Mouse (Mus musculus): ENCODE measurements around the gene Msn. TPM values are rescaled to one million over a fixed set of nuclear protein-coding genes. Genes with fewer than 3 reads are reported as not detected.

Gene Msn
- polyA plus RNA-seq, 1 experiment: 127 TPM

DNA sequence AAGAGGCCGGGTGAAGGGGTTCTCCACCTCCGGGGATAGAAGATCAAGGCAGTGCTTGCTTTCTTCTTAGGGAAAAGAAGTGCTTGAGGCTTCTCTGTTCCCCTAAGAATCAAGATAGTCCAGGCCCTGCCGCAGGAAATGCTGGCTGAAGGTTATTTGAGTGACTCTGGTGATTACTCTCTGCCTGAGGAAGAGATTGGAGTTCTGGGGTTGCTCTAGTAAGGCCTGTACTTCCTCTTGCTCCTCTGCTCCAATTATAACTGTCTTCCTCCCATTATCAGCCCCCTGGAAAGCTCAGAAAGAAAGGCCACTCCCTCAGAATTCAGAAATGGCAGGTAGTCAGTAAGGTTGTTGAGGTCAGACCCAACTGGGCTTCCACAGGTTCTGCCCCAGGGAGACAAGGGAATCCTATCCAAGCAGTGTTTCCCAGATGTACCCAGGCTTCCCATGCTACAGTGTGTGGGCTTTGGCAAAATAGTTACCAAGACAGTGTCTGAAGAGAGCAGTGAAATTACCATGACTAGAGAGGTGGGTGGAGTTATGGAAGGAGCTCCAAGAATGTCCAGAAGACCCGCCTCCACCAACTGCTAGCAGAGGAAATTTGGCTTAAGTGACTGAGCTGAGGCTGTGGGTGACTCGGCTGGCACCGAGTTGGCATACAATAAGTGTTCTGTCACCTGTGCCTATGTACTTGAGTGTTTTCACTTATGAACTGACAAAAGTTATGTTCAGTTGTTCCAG lies 39.2 kb downstream of the Msn start:
- Histone ChIP-seq H3K4me3 (ENCODE audit: low read depth, low read length) (no peak overlapping the region), H3K36me3 (ENCODE audit: control insufficient read depth, insufficient read depth, low read length, poor library complexity, severe bottlenecking) (no peaks in the 10 kb centered on the region; the same call in 1 of the 2 replicates), H3K9ac (ENCODE audit: low read depth, poor library complexity, severe bottlenecking) (no peak overlapping the region), H3K9me3 (replicated peaks; ENCODE audit: control insufficient read depth, insufficient read depth, low read length, poor library complexity, severe bottlenecking) (no peaks in the 10 kb centered on the region), H3K4me1 (ENCODE audit: control insufficient read depth, insufficient read depth, low read length) (peaks cover 2% of the 10 kb centered on the region), H3K27ac (ENCODE audit: insufficient read depth, low read length) (peak overlapping the region; percentile 72), H3K27me3 (ENCODE audit: control insufficient read depth, insufficient read depth, low read length, poor library complexity, severe bottlenecking) (no peaks in the 10 kb centered on the region)
- TF ChIP-seq CTCF (IDR thresholded peaks at IDR 0.05; ENCODE audit: low read depth, low read length) (no peak), POLR2A (IDR thresholded peaks at IDR 0.05; ENCODE audit: insufficient read depth, low read length) (no peak), EP300 (IDR thresholded peaks at IDR 0.05; ENCODE audit: insufficient read depth, low read depth, low read length) (no peak)

DNA sequence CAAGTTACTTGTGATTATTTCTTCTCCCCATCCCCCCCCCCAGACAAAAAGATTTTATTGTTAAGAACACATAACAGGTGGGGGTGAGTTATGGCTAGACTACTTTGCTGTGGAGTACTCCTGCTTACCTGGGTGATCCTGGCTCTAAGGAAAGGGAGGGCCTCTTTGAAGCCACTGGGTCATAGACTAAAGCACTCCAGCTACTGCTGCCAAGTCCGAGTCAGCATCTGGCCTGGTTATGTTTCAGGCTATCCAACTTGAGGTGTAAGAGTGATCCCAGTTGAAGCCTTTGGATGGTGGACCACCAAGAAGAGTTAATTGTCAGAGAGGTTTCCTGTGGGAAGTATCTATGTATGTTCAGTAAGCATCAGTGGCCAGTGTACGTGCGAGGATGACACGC lies 39.7 kb downstream of the Msn start:
- no peaks in the 10 kb centered on the region for H3K4me1 ChIP-seq (ENCODE audit: control insufficient read depth, insufficient read depth, low read length)
- no peak overlapping the region for H3K27ac ChIP-seq (ENCODE audit: insufficient read depth, low read length)
- TF ChIP-seq CTCF (IDR thresholded peaks at IDR 0.05; ENCODE audit: low read depth, low read length) (no peak), EP300 (IDR thresholded peaks at IDR 0.05; ENCODE audit: insufficient read depth, low read depth, low read length) (no peak), POLR2A (IDR thresholded peaks at IDR 0.05; ENCODE audit: insufficient read depth, low read length) (no peak)
- H3K4me3 ChIP-seq (ENCODE audit: low read depth, low read length): no peak overlapping the region
- H3K9ac ChIP-seq (ENCODE audit: low read depth, poor library complexity, severe bottlenecking): no peak overlapping the region
- H3K27me3 ChIP-seq (ENCODE audit: control insufficient read depth, insufficient read depth, low read length, poor library complexity, severe bottlenecking): no peaks in the 10 kb centered on the region
- H3K36me3 ChIP-seq (ENCODE audit: control insufficient read depth, insufficient read depth, low read length, poor library complexity, severe bottlenecking): no peaks in the 10 kb centered on the region; the same call in 1 of the 2 replicates
- H3K9me3 ChIP-seq (replicated peaks; ENCODE audit: control insufficient read depth, insufficient read depth, low read length, poor library complexity, severe bottlenecking): no peaks in the 10 kb centered on the region

DNA sequence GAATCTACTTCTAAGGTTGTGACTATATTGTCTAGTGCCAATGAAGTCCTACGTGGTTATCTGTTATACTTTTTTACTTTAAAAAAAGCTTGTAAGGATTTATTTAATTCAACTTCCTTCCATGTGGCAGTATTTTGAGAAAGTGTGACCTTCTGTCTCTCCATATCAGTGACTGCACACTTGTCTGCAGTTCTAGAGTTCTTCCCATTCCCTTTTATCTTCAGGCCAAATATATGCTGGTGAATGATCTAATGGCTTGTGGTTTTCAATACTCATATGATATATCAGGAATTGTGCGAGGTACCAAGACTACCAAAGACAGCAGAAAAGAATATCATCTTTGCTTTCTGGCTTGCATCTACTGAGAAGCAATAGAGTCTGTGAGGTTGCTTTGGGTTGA lies 43.4 kb downstream of the Msn start:
- TF ChIP-seq POLR2A (IDR thresholded peaks at IDR 0.05; ENCODE audit: insufficient read depth, low read length): no peak
- TF ChIP-seq EP300 (IDR thresholded peaks at IDR 0.05; ENCODE audit: insufficient read depth, low read depth, low read length): no peak

DNA sequence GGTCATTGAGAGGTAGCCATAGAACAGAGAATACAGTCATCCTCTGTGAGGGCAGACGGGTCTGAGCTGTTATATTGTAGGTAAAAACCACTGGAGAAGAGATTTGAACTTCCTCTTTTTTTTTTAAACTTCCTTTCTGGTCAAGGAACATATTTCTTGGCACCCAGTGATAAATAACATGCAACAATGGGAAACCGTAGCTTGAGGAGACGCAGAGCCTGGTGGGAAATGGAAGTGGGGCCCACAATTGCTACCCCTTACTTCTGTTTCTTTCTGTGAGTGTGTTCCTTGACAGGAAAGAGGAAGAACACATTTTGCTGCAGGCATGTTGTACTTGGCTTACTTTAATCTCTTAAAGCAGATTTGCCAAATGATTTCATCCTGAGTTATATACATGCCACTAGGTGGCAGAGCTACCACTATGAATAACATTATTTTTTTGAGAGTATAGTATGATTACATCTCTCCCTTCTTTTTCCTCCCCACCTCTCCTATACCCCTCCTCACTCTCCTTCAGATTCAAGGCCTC lies 49.2 kb downstream of the Msn start:
- Histone ChIP-seq H3K36me3 (ENCODE audit: control insufficient read depth, insufficient read depth, low read length, poor library complexity, severe bottlenecking) (no peaks in the 10 kb centered on the region), H3K9ac (ENCODE audit: low read depth, poor library complexity, severe bottlenecking) (no peak overlapping the region), H3K4me3 (ENCODE audit: low read depth, low read length) (no peak overlapping the region), H3K27me3 (ENCODE audit: control insufficient read depth, insufficient read depth, low read length, poor library complexity, severe bottlenecking) (no peaks in the 10 kb centered on the region), H3K9me3 (replicated peaks; ENCODE audit: control insufficient read depth, insufficient read depth, low read length, poor library complexity, severe bottlenecking) (no peaks in the 10 kb centered on the region), H3K4me1 (ENCODE audit: control insufficient read depth, insufficient read depth, low read length) (no peaks in the 10 kb centered on the region), H3K27ac (ENCODE audit: insufficient read depth, low read length) (no peak overlapping the region)
- no peak for TF ChIP-seq EP300 (IDR thresholded peaks at IDR 0.05; ENCODE audit: insufficient read depth, low read depth, low read length)
- TF ChIP-seq CTCF (IDR thresholded peaks at IDR 0.05; ENCODE audit: low read depth, low read length): no peak
- TF ChIP-seq POLR2A (IDR thresholded peaks at IDR 0.05; ENCODE audit: insufficient read depth, low read length): no peak

More for the DNA sequence above, 43.4 kb downstream of the Msn start:
- Histone ChIP-seq H3K27me3 (ENCODE audit: control insufficient read depth, insufficient read depth, low read length, poor library complexity, severe bottlenecking) (no peaks in the 10 kb centered on the region), H3K9ac (ENCODE audit: low read depth, poor library complexity, severe bottlenecking) (no peak overlapping the region), H3K4me1 (ENCODE audit: control insufficient read depth, insufficient read depth, low read length) (no peaks in the 10 kb centered on the region), H3K4me3 (ENCODE audit: low read depth, low read length) (no peak overlapping the region), H3K36me3 (ENCODE audit: control insufficient read depth, insufficient read depth, low read length, poor library complexity, severe bottlenecking) (no peaks in the 10 kb centered on the region), H3K27ac (ENCODE audit: insufficient read depth, low read length) (no peak overlapping the region), H3K9me3 (replicated peaks; ENCODE audit: control insufficient read depth, insufficient read depth, low read length, poor library complexity, severe bottlenecking) (no peaks in the 10 kb centered on the region)

- TF ChIP-seq EP300 (IDR thresholded peaks at IDR 0.05; ENCODE audit: insufficient read depth, low read depth, low read length) (no peak), CTCF (IDR thresholded peaks at IDR 0.05; ENCODE audit: low read depth, low read length) (no peak), POLR2A (IDR thresholded peaks at IDR 0.05; ENCODE audit: insufficient read depth, low read length) (no peak)
- Histone ChIP-seq H3K36me3 (ENCODE audit: control insufficient read depth, insufficient read depth, low read length, poor library complexity, severe bottlenecking) (no peaks in the 10 kb centered on the region), H3K4me3 (ENCODE audit: low read depth, low read length) (no peak overlapping the region), H3K27ac (ENCODE audit: insufficient read depth, low read length) (no peak overlapping the region), H3K27me3 (ENCODE audit: control insufficient read depth, insufficient read depth, low read length, poor library complexity, severe bottlenecking) (no peaks in the 10 kb centered on the region), H3K4me1 (ENCODE audit: control insufficient read depth, insufficient read depth, low read length) (no peaks in the 10 kb centered on the region), H3K9me3 (replicated peaks; ENCODE audit: control insufficient read depth, insufficient read depth, low read length, poor library complexity, severe bottlenecking) (no peaks in the 10 kb centered on the region), H3K9ac (ENCODE audit: low read depth, poor library complexity, severe bottlenecking) (no peak overlapping the region)
Measured at GRCm38 (mm10) chrX:96148217-96148616, 52.4 kb downstream of the Msn start.

DNA sequence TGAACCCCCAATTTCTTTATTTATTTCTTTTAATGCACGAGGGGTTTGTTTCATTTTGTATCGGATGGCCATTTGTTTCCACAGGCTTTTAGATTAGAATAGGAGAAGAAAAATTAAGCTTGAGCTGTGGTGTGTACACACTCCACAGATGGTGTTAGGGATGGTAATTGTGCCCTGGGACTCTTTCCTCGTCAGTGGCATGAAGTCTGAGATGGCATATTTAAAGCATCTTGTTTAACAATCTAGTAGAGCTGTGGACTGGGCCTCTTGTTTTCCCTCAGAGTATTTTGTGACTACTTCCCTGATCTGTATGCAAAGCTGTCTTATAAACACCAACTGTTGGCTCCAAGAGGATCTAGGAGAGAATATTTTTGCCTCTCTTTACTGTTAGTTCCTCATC lies 57.5 kb downstream of the Msn start:
- no peak overlapping the region for H3K9ac ChIP-seq (ENCODE audit: low read depth, poor library complexity, severe bottlenecking)
- H3K9me3 ChIP-seq (replicated peaks; ENCODE audit: control insufficient read depth, insufficient read depth, low read length, poor library complexity, severe bottlenecking): no peaks in the 10 kb centered on the region
- no peaks in the 10 kb centered on the region for H3K36me3 ChIP-seq (ENCODE audit: control insufficient read depth, insufficient read depth, low read length, poor library complexity, severe bottlenecking)
- no peak overlapping the region for H3K4me3 ChIP-seq (ENCODE audit: low read depth, low read length)
- H3K27ac ChIP-seq (ENCODE audit: insufficient read depth, low read length): no peak overlapping the region
- no peaks in the 10 kb centered on the region for H3K4me1 ChIP-seq (ENCODE audit: control insufficient read depth, insufficient read depth, low read length)
- TF ChIP-seq EP300 (IDR thresholded peaks at IDR 0.05; ENCODE audit: insufficient read depth, low read depth, low read length) (no peak), CTCF (IDR thresholded peaks at IDR 0.05; ENCODE audit: low read depth, low read length) (no peak), POLR2A (IDR thresholded peaks at IDR 0.05; ENCODE audit: insufficient read depth, low read length) (no peak)
- no peaks in the 10 kb centered on the region for H3K27me3 ChIP-seq (ENCODE audit: control insufficient read depth, insufficient read depth, low read length, poor library complexity, severe bottlenecking)
